Mouse (Mus musculus): ENCODE measurements at regions not wholly inside any gene's neighbourhood (a gene's known extent, or its start where the extent isn't known, plus 50 kb on each side); places are given as distances from the start of the nearest gene placed in this dataset.

DNA sequence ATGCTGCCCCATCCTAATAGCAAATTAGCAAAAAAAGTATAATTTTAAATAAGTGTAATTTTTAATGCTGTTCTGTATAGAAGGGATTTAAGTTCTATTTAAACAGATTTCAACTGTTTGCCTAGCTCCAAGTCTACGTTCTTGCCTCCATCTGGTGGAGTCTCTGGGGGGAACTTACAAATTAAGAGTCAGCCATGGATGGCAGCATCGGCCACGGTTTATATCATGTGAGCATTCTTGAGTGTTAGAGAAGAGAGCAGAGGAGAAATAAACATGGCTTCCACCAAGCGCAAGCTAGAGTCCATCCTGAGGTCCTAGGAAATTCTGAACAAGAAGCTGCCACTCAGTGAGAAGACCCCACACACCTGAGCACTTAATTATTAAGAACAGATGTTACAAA lies 576.4 kb downstream of the Gm19410 start:
- Histone ChIP-seq H3K9me3 (replicated peaks; ENCODE audit: insufficient read depth, low read length) (no peaks in the 10 kb centered on the region), H3K27ac (ENCODE audit: control insufficient read depth, low read depth, low read length) (no peak overlapping the region), H3K79me2 (ENCODE audit: control insufficient read depth, insufficient read depth, low read length, poor library complexity) (no peaks in the 10 kb centered on the region), H3K36me3 (ENCODE audit: control insufficient read depth in 1 of 2, insufficient read depth in 2 of 2, low read length in 2 of 2) (no peaks in the 10 kb centered on the region), H3K27me3 (ENCODE audit: control insufficient read depth in 1 of 2, insufficient read depth in 2 of 2, low read length in 2 of 2) (no peaks in the 10 kb centered on the region; a peak in 1 of 4 replicates), H3K4me1 (ENCODE audit: control insufficient read depth in 1 of 2, insufficient read depth in 2 of 2, low read length in 2 of 2) (no peaks in the 10 kb centered on the region), H3K4me3 (ENCODE audit: control insufficient read depth in 1 of 2, insufficient read depth in 1 of 2, low read depth in 2 of 2, low read length in 2 of 2) (no peak overlapping the region), H3K9ac (ENCODE audit: control insufficient read depth, low read depth, low read length, poor library complexity, severe bottlenecking) (no peak overlapping the region)
- TF ChIP-seq MXI1 (IDR thresholded peaks at IDR 0.05; ENCODE audit: low read depth, low read length) (no peak), KAT2A (conservative IDR thresholded peaks at IDR 0.05; ENCODE audit: low read depth, low read length) (no peak), RCOR1 (IDR thresholded peaks at IDR 0.05; ENCODE audit: low read depth, low read length) (no peak), HCFC1 (IDR thresholded peaks at IDR 0.05; ENCODE audit: low read depth, low read length) (no peak), JUND (IDR thresholded peaks at IDR 0.05; ENCODE audit: low read depth, low read length) (no peak), USF2 (IDR thresholded peaks at IDR 0.05; ENCODE audit: borderline replicate concordance in 1 of 2, insufficient read depth in 1 of 2, low read depth in 1 of 2, low read length in 2 of 2) (no peak), MYB (IDR thresholded peaks at IDR 0.05; ENCODE audit: low read depth, low read length) (no peak), POLR2A (IDR thresholded peaks at IDR 0.05; ENCODE audit: control insufficient read depth in 1 of 2, insufficient read depth in 1 of 2, low read depth in 1 of 2, low read length in 2 of 2, poor library complexity in 1 of 2) (no peak), TCF12 (IDR thresholded peaks at IDR 0.05; ENCODE audit: low read depth, low read length) (no peak), GABPA (IDR thresholded peaks at IDR 0.05; ENCODE audit: low read depth, low read length) (no peak), USF1 (IDR thresholded peaks at IDR 0.05; ENCODE audit: low read depth, low read length) (no peak), TBP (IDR thresholded peaks at IDR 0.05; ENCODE audit: low read depth, low read length) (no peak), NELFE (IDR thresholded peaks at IDR 0.05; ENCODE audit: low read depth, low read length) (no peak), TAL1 (IDR thresholded peaks at IDR 0.05; ENCODE audit: low read length) (no peak), UBTF (IDR thresholded peaks at IDR 0.05; ENCODE audit: borderline replicate concordance, insufficient read depth, low read depth, low read length) (no peak), GATA1 (IDR thresholded peaks at IDR 0.05; ENCODE audit: low read depth, low read length) (no peak), ZC3H11A (IDR thresholded peaks at IDR 0.05; ENCODE audit: low read depth, low read length) (no peak), CHD2 (IDR thresholded peaks at IDR 0.05; ENCODE audit: low read length) (no peak), MAZ (IDR thresholded peaks at IDR 0.05; ENCODE audit: low read depth, low read length) (no peak), POLR2AphosphoS5 (IDR thresholded peaks at IDR 0.05; ENCODE audit: borderline replicate concordance, low read depth, low read length) (no peak)
- no peak for DNase-seq (ENCODE audit: low read depth, low spot score)

DNA sequence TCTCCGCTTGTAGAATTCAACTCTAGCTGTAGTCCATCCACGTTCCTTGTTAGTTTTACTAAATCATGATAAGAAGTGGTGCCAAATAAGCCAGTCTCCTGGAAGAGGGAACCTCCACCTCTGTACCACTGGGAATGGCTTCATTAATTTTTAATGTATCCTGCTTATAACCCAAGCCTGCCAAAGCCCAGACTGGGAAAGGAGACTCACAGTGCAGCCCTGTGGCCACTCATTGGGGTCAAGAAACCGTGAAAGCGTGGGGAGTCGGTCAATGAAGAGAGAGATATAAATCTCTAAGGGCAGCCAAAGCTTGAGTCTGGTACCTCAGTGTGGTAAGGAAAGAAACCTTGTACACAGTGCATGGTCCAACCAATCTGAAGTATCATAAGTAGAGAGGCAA lies 577.1 kb downstream of the Gm19410 start:
- H3K4me1 ChIP-seq (ENCODE audit: control insufficient read depth in 1 of 2, insufficient read depth in 2 of 2, low read length in 2 of 2): no peaks in the 10 kb centered on the region
- TF ChIP-seq EP300 (IDR thresholded peaks at IDR 0.05; ENCODE audit: low read depth in 1 of 2, low read length in 2 of 2) (no peak), MYC (IDR thresholded peaks at IDR 0.05; ENCODE audit: low read depth, low read length) (no peak), ELF1 (IDR thresholded peaks at IDR 0.05; ENCODE audit: low read depth, low read length) (no peak)
- no peaks in the 10 kb centered on the region for H3K79me2 ChIP-seq (ENCODE audit: control insufficient read depth, insufficient read depth, low read length, poor library complexity)

More for the DNA sequence above, 577.1 kb downstream of the Gm19410 start:
- Histone ChIP-seq H3K9ac (ENCODE audit: control insufficient read depth, low read depth, low read length, poor library complexity, severe bottlenecking) (no peak overlapping the region), H3K9me3 (replicated peaks; ENCODE audit: insufficient read depth, low read length) (no peaks in the 10 kb centered on the region), H3K27me3 (ENCODE audit: control insufficient read depth in 1 of 2, insufficient read depth in 2 of 2, low read length in 2 of 2) (no peaks in the 10 kb centered on the region; a peak in 1 of 4 replicates), H3K4me3 (ENCODE audit: control insufficient read depth in 1 of 2, insufficient read depth in 1 of 2, low read depth in 2 of 2, low read length in 2 of 2) (no peak overlapping the region), H3K36me3 (ENCODE audit: control insufficient read depth in 1 of 2, insufficient read depth in 2 of 2, low read length in 2 of 2) (no peaks in the 10 kb centered on the region), H3K27ac (ENCODE audit: control insufficient read depth, low read depth, low read length) (no peak overlapping the region)
- DNase-seq (ENCODE audit: low read depth, low spot score): no peak

Measured in MEL (cell line).